Mouse (Mus musculus): ENCODE measurements around the gene Pcnt. TPM values are rescaled to one million over a fixed set of nuclear protein-coding genes. Genes with fewer than 3 reads are reported as not detected.

Pcnt gene
- polyA plus RNA-seq, 1 experiment from 2014 or later = 8.7 TPM

Other genes starting within 250 kb of the Pcnt start
- gene Prmt2, start 204.9 kb downstream of the Pcnt start, polyA plus RNA-seq (2015; fragmentation: Nextera tagmentation; extraction: Ambion mirVana) = 282 and 309 TPM in 2 replicates
- 1.2 TPM in 2 replicates for gene S100b, start 188.9 kb downstream of the Pcnt start, polyA plus RNA-seq (2015; fragmentation: Nextera tagmentation; extraction: Ambion mirVana)
- 15.9 and 19.6 TPM in 2 replicates for gene Dip2a, start 97.5 kb downstream of the Pcnt start, polyA plus RNA-seq (2015; fragmentation: Nextera tagmentation; extraction: Ambion mirVana)
- not detected in 2 replicates for gene AC141477.1, start 2.3 kb downstream of the Pcnt start, polyA plus RNA-seq (2015; fragmentation: Nextera tagmentation; extraction: Ambion mirVana)
- 0.32 TPM in 1 of 2 replicates, not detected in the other for gene 2610028H24Rik, start 6.3 kb upstream of the Pcnt start, polyA plus RNA-seq (2015; fragmentation: Nextera tagmentation; extraction: Ambion mirVana)
- gene Mcm3ap, start 26.1 kb upstream of the Pcnt start, polyA plus RNA-seq (2015; fragmentation: Nextera tagmentation; extraction: Ambion mirVana) = 69.2 and 70.3 TPM in 2 replicates
- 7.1 and 7.2 TPM in 2 replicates for gene Ybey, start 26.3 kb upstream of the Pcnt start, polyA plus RNA-seq (2015; fragmentation: Nextera tagmentation; extraction: Ambion mirVana)
- gene Lss, start 88.8 kb upstream of the Pcnt start, polyA plus RNA-seq (2015; fragmentation: Nextera tagmentation; extraction: Ambion mirVana) = 44.0 and 52.3 TPM in 2 replicates
- gene Spatc1l, start 119.5 kb upstream of the Pcnt start, polyA plus RNA-seq (2015; fragmentation: Nextera tagmentation; extraction: Ambion mirVana) = 0.24 TPM in 1 of 2 replicates, not detected in the other
- gene Ftcd, start 132.9 kb upstream of the Pcnt start, polyA plus RNA-seq (2015; fragmentation: Nextera tagmentation; extraction: Ambion mirVana) = 0.15 TPM in 1 of 2 replicates, not detected in the other
- gene Col6a2, start 180.8 kb upstream of the Pcnt start, polyA plus RNA-seq (2015; fragmentation: Nextera tagmentation; extraction: Ambion mirVana) = 8.1 and 14.7 TPM in 2 replicates